Mouse (Mus musculus) limb, embryonic 13.5 days (tissue): Measurements from ENCODE around the gene C1qb. TPM values are rescaled to one million over a fixed set of nuclear protein-coding genes. Genes with fewer than 3 reads are reported as not detected.

Source experiments
- ATAC-seq: fragments of 200-750 bp; cut with Nextera tagmentation; 2 replicates; pipeline ENCODE4 v1.8.0; 2017; ENCODE audit warnings: low read depth, moderate number of reproducible peaks, moderate TSS enrichment; ENCODE audit not compliant: low FRiP score
- H3K27ac ChIP-seq: fragments of 300-500 bp; sonication (generic); 2 replicates; pipeline ENCODE4 v1.5.1; 2015; ENCODE audit warnings: inconsistent platforms, mild to moderate bottlenecking, moderate library complexity
- H3K27me3 ChIP-seq: fragments of 300-500 bp; sonication (generic); 2 replicates; pipeline ENCODE4 v1.6.1; 2015; ENCODE audit warnings: mild to moderate bottlenecking, inconsistent platforms
- H3K36me3 ChIP-seq: fragments of 300-500 bp; sonication (generic); 2 replicates; pipeline ENCODE4 v1.6.1; 2015; ENCODE audit warnings: inconsistent platforms, mild to moderate bottlenecking, moderate library complexity
- H3K4me1 ChIP-seq: fragments of 300-500 bp; sonication (generic); 2 replicates; pipeline ENCODE4 v1.6.1; 2015; ENCODE audit warnings: inconsistent platforms
- H3K4me2 ChIP-seq: fragments of 300-500 bp; sonication (generic); replicated peaks from 2 replicates; pipeline ENCODE4 v1.6.1; 2015; ENCODE audit warnings: inconsistent platforms, mild to moderate bottlenecking, moderate library complexity
- H3K4me3 ChIP-seq: fragments of 300-500 bp; sonication (generic); 2 replicates; pipeline ENCODE4 v1.5.1; 2015; ENCODE audit warnings: moderate library complexity, mild to moderate bottlenecking, inconsistent platforms
- H3K9ac ChIP-seq: fragments of 300-500 bp; sonication (generic); 2 replicates; pipeline ENCODE4 v1.6.1; 2015; ENCODE audit warnings: mild to moderate bottlenecking, inconsistent platforms
- H3K9me3 ChIP-seq: fragments of 300-500 bp; sonication (generic); 2 replicates; pipeline ENCODE4 v1.6.1; 2016; ENCODE audit warnings: inconsistent platforms
- WGBS: fragments of 180-500 bp; shearing (Covaris S2); methylation state at CpG from one replicate; pipeline ENCODE4 v1.1.7; 2015; 5-methylcytosine and 5-hydroxymethylcytosine counted together
- polyA plus RNA-seq: library from polyadenylated mRNA; unstranded; fragments of >200 nt; fragmentation: Nextera tagmentation; extraction: Ambion mirVana; gene quantifications from 2 replicates; pipeline ENCODE4 v1.2.1, GENCODE M21; 2015

C1qb gene
- polyA plus RNA-seq: 39.7 and 41.0 TPM in 2 replicates

DNA sequence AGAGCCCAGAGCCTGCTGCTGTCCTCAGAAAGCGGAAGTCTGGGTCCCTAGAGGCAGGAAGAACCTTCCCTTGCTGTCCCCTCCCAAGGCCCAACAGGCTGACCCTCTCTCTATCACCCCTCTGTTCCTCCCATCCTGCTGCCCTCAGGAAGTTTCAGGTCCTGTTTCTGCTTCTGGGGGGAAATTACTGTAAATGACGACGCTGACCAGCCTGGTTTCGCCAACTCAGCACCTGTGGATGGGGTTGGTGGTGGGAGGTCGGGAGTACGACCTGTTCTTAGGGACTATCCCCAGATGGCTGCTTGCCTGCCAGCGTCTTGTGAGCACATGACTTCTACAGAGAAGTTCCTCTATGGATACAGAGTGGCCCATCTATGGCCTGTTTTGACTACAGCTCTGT is at the start of gene C1qb:
TSS of gene C1qb (minus strand) at position 87 of the 400 bp plus-strand sequence.
- H3K36me3 ChIP-seq: no peaks in the 10 kb centered on the region
- no peak within 1 kb of the TSS for H3K27ac ChIP-seq
- no peaks in the 10 kb centered on the region for H3K4me1 ChIP-seq
- no peak for ATAC-seq
- H3K9me3 ChIP-seq: no peaks in the 10 kb centered on the region
- H3K9ac ChIP-seq: no peak within 1 kb of the TSS
- peaks cover 11% of the 10 kb centered on the region; the same call in 1 of the 2 replicates for H3K27me3 ChIP-seq
- no peak within 1 kb of the TSS for H3K4me3 ChIP-seq
- WGBS: 61% methylated on average over 7 of the region's 7 CpGs
- H3K4me2 ChIP-seq: no peak within 1 kb of the TSS

DNA sequence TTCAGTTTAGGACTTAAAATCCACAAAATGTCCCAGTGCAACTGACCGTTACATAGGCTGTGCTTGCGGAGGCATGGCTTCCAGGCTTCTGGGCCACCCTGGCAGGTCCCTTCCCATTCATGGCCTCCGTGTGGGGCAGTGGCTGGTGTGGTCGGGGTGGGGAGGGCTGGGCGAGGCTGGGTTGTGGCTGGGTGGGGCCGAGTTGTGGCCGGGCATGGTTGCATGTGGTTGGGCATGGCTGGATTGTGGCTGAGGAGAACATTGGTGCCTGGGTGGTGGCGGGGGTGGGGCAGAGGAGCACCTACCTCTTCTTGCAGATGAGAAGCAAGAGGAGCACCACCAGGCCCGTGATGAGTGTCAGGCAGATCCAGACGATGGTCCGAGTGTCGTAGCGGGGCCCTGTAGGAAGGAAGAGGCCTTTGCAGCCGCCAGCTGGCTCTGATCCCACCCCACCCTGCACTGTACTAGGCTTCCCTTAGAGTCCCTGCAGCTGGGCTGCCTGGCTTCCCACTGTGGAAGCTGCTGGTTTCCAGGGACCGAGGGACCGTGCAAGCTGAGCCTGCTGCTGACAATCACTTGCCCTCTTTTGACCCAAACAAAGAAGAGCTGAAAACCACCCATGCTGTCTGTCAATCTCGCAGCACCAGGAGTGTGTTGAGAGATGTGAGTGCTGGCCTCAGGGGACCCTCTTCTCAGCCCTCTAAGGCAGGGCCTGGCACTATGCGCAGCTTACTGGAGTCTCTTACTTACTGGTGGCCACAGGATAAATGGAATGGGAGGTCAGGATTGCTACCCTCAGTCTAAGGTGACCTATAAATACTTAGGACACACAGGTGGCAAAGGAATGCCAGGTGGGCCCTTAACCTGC is 49.0 kb upstream of the C1qb start:
- Histone ChIP-seq H3K27me3 (peaks cover under 1% of the 10 kb centered on the region; the same call in 1 of the 2 replicates), H3K9ac (no peak overlapping the region)
- no peak for ATAC-seq

DNA sequence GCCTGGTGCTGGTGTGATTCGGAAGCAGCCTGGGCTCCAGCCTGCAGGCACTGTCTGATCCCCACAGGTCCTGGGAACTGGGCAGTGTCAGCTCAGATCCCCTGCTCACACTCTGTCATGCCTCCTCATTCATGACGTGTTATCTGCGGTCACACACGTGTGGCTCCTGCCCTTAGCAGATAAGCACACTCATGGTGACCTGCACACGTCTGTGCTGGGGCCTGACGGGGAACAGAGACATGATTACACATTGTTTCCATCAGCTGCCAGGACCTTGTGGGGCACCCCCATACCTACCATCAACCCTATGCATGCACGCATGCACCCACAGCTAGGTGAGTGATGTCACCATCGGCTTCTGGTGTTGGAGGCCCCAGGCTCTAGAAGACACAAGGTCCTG is 44.5 kb upstream of the C1qb start:
- H3K9me3 ChIP-seq: no peaks in the 10 kb centered on the region
- peaks cover 18% of the 10 kb centered on the region for H3K27me3 ChIP-seq
- no peak overlapping the region for H3K4me2 ChIP-seq
- WGBS: 87% methylated on average over 8 of the region's 8 CpGs
- no peaks in the 10 kb centered on the region for H3K4me1 ChIP-seq
- ATAC-seq: no peak
- H3K4me3 ChIP-seq: no peak overlapping the region
- no peak overlapping the region for H3K27ac ChIP-seq
- H3K9ac ChIP-seq: no peak overlapping the region
- H3K36me3 ChIP-seq: no peaks in the 10 kb centered on the region

More for the DNA sequence above, 49.0 kb upstream of the C1qb start:
- no peaks in the 10 kb centered on the region for H3K4me1 ChIP-seq
- no peak overlapping the region for H3K4me3 ChIP-seq
- no peak overlapping the region for H3K4me2 ChIP-seq
- H3K9me3 ChIP-seq: no peaks in the 10 kb centered on the region
- WGBS: 62% methylated on average over 17 of the region's 18 CpGs
- H3K27ac ChIP-seq: no peak overlapping the region
- no peaks in the 10 kb centered on the region for H3K36me3 ChIP-seq

DNA sequence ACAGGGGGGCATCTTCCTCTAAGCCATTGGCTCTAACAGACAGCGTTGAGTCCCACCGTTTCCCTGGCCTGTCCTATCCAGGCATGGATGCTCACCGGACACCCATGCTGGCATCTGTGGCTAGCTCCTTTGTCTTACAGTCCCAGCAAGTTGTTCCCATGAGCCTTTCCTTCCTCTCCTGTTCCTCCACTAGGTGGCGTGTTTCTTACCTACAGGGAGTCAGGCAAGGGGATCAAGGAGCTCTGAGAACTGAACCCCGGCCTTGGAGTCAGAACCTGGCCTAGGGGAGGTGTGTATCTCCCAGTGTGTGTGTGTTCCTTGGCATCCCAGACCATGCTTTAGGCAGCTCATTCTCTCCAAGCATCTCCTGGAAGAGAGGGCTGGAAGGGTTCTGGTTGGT is 42.9 kb upstream of the C1qb start:
- H3K4me3 ChIP-seq: no peak overlapping the region
- no peaks in the 10 kb centered on the region for H3K36me3 ChIP-seq
- no peak overlapping the region for H3K4me2 ChIP-seq
- no peak overlapping the region for H3K9ac ChIP-seq
- no peak overlapping the region for H3K27ac ChIP-seq
- no peaks in the 10 kb centered on the region for H3K4me1 ChIP-seq
- 14% methylated on average over 5 of the region's 5 CpGs for WGBS
- no peaks in the 10 kb centered on the region for H3K9me3 ChIP-seq
- ATAC-seq: no peak
- H3K27me3 ChIP-seq: peaks cover 25% of the 10 kb centered on the region

DNA sequence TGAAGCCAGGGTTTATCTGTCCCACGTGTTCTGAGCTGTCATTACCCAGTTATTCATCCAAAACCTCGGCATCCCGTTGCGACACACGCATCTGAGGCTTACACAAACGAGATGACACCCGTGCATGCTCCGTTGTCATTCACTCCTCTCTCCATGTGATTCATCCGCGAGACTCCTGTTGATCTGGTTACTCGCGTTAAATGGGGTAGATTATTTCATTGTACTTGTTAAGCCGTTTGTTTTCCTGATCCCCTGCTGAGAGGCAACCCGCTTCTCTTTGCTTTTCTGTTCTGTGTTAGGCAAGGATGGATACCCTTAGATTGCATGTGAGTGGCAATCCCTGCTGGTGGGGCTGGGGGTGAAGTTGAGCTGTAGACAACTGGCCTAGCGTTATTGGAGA is 39.8 kb upstream of the C1qb start:
- Histone ChIP-seq H3K9me3 (no peaks in the 10 kb centered on the region), H3K9ac (no peak overlapping the region), H3K4me2 (no peak overlapping the region), H3K4me1 (no peaks in the 10 kb centered on the region), H3K27me3 (peaks cover 25% of the 10 kb centered on the region), H3K36me3 (no peaks in the 10 kb centered on the region), H3K27ac (no peak overlapping the region), H3K4me3 (no peak overlapping the region)
- no peak for ATAC-seq
- 25% methylated on average over 15 of the region's 15 CpGs for WGBS

DNA sequence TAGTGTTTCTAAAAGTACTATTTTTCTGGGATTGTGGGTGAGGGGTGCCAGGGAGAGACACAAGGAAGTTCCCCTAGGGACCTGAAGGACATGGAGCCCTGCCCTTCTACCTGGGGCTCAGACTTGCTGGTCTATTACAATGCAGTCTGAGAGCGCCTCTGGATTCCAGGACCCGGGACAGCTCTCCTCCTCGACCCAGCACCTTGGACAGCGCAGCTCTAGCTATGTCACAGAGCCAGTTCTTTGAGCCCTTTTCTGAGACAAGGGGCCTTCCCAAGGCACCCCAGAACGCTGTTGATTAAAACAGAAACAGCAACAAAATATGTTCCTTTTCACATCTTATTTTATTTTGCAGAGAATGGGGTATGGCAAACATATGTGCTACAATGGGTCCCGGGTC is 38.5 kb upstream of the C1qb start:
- Histone ChIP-seq H3K4me1 (no peaks in the 10 kb centered on the region), H3K9me3 (no peaks in the 10 kb centered on the region), H3K36me3 (no peaks in the 10 kb centered on the region), H3K27ac (no peak overlapping the region), H3K27me3 (peaks cover 31% of the 10 kb centered on the region), H3K9ac (no peak overlapping the region), H3K4me2 (no peak overlapping the region), H3K4me3 (no peak overlapping the region)
- 5% methylated on average over 6 of the region's 6 CpGs for WGBS
- no peak for ATAC-seq

DNA sequence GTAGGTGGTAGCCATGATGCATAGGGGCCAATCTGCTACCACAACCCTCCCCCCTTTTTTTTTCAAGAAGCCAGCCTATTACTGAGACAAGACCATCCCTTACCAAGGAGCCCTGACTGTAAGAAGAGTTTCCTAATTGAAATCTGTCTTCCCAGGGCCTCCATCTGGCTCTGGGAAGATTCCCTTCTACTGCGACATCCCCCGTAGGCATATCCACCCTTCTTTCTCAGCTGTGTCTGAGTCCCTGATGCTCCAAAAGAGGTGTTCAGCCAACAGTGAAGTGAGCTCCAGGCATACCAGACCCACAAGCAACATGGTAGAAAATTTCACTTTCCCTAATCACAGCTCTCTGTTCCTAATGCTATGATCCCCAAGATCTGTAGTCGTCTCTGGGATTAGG is 33.5 kb upstream of the C1qb start:
- no peak overlapping the region for H3K4me3 ChIP-seq
- H3K4me2 ChIP-seq: no peak overlapping the region
- no peaks in the 10 kb centered on the region for H3K9me3 ChIP-seq
- no peaks in the 10 kb centered on the region for H3K4me1 ChIP-seq
- no peak overlapping the region for H3K27ac ChIP-seq
- peaks cover 29% of the 10 kb centered on the region for H3K27me3 ChIP-seq
- H3K36me3 ChIP-seq: no peaks in the 10 kb centered on the region
- ATAC-seq: no peak
- 73% methylated on average over 3 of the region's 3 CpGs for WGBS
- H3K9ac ChIP-seq: no peak overlapping the region

DNA sequence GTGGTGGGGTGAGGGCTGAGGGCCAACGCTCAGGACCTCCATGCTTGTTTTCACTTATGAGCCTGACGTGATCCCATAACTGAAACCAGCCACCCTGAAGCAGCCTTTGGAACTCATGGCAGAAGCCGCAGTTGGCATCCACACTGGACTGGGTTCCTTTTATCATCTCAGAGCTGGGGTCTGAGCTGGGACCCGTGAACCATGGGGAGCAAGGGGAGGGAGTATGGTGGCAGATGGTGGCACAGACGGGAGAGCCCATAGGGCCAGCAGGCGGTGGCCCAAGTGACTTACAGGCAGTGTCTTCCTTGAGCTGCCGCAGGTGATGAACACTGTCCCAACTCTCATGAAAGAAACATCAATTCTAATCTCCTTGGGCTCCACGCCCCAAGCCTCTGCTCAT is 32.8 kb upstream of the C1qb start:
- no peaks in the 10 kb centered on the region for H3K4me1 ChIP-seq
- H3K27me3 ChIP-seq: peaks cover 33% of the 10 kb centered on the region
- no peaks in the 10 kb centered on the region for H3K36me3 ChIP-seq
- no peak for ATAC-seq
- no peaks in the 10 kb centered on the region for H3K9me3 ChIP-seq
- 84% methylated on average over 8 of the region's 8 CpGs for WGBS
- H3K4me2 ChIP-seq: no peak overlapping the region
- H3K27ac ChIP-seq: no peak overlapping the region
- H3K4me3 ChIP-seq: no peak overlapping the region
- no peak overlapping the region for H3K9ac ChIP-seq

DNA sequence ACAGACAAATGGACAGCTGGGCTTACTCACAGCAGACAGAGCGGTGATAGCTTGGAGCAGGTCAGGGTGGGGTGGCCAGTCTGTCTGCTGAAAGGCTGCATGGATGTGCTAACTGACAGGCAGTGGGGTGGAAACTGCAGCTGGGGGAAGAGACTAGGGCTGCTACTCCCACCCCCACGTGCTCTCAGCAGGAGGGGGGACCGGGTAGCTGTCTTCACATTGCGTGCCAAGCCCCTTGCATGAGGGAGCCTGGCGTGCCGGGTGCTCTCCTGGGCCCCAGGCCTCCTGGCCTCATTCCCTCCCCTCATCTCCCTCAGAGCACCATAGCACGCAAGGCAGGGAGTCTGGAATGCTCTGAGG is 31.2 kb upstream of the C1qb start:
- Histone ChIP-seq H3K27ac (no peak overlapping the region), H3K9me3 (no peaks in the 10 kb centered on the region), H3K4me2 (no peak overlapping the region), H3K4me3 (no peak overlapping the region), H3K27me3 (peaks cover 49% of the 10 kb centered on the region), H3K36me3 (no peaks in the 10 kb centered on the region), H3K9ac (no peak overlapping the region), H3K4me1 (no peaks in the 10 kb centered on the region)
- WGBS: 37% methylated on average over 7 of the region's 7 CpGs
- no peak for ATAC-seq

DNA sequence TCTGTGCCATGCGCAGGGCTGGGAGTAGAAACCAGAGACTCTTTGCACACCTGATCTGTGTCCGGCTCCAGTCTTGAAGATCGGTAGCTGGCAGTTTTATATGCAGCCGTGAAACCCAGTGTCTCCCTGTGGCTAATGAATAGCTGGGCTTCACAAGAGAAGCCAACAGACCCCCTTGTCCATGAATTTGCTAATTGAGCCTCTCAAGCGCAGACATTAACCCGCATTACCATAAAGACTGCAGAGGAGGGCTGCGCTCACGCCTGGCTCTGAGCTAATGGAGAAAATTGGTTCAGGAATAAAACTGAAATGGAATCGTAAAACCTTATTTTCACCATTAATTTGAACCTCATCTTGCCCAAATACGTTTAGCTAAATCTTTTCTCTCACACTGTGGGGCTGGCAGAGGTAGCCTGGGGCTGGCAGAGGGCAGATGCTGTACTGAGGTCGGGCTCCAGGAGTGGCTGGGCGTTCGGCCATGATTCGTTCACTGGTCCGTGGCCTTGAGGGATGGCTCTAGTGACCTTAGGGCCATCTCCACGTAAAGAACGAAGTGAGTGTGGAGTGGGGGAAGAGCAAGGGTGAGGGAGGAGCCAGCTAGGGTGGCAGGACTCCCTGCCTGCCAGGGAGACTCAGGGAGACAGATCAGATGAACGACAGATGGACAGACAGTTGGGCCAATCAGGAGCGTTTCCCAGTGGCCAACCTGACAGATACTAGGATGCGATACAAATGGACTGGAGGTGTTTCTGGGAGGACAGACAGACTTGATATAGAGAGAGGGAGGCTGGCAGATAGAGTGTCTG is 30.6 kb upstream of the C1qb start:
- Histone ChIP-seq H3K4me1 (0 out of 2 replicates have a peak, but pooled peaks cover 2% of the 10 kb centered on the region), H3K4me2 (no peak overlapping the region), H3K27ac (no peak overlapping the region), H3K36me3 (no peaks in the 10 kb centered on the region), H3K27me3 (peaks cover 55% of the 10 kb centered on the region), H3K9ac (no peak overlapping the region), H3K4me3 (no peak overlapping the region), H3K9me3 (no peaks in the 10 kb centered on the region)
- no peak for ATAC-seq
- 50% methylated on average over 20 of the region's 20 CpGs for WGBS

DNA sequence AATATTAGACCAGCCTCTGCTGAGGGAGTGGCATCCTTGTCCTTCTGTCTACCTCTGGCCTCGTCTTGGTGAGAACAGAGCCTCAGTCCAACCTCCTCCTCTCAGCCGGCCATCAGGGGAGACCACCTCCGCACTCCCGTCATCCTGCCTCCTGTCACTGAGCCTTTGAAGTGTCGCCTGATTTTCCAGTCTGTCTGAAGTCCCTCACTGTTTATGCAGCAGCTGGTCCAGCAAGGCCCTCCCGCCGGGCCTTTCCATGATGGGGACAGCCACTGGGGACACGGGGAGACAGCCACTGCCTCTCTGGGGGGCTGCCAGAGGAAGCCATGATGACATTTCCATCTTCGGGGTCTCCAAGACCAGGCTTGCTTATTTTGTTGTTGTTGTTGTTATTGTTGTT is 26.9 kb upstream of the C1qb start:
- no peaks in the 10 kb centered on the region for H3K9me3 ChIP-seq
- H3K36me3 ChIP-seq: no peaks in the 10 kb centered on the region
- WGBS: 12% methylated on average over 9 of the region's 9 CpGs
- H3K27me3 ChIP-seq: peaks cover 77% of the 10 kb centered on the region
- no peak overlapping the region for H3K27ac ChIP-seq
- 0 out of 2 replicates have a peak, but pooled peaks cover 5% of the 10 kb centered on the region for H3K4me1 ChIP-seq
- no peak overlapping the region for H3K4me3 ChIP-seq
- no peak overlapping the region for H3K4me2 ChIP-seq
- H3K9ac ChIP-seq: no peak overlapping the region
- no peak for ATAC-seq

DNA sequence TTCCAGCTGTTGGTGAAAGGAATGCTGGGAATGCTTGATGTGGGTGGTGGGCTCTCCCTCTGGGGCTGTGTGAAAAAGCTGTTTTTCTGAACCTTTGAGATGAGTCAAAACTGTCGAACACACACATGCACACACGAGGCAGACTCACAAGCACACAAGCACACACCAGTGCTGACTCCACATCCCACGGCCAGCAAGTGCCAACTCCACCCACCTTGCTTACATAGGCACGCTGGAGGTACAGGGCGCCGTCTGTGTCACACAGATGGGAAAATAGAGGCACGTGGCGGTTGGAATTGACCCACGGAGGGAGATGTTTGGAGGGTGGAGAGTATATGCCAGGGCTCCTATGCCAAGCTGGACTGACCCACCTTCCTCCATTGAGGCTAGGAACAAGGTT is 25.8 kb upstream of the C1qb start:
- peaks cover 80% of the 10 kb centered on the region for H3K27me3 ChIP-seq
- H3K4me2 ChIP-seq: no peak overlapping the region
- no peak overlapping the region for H3K9ac ChIP-seq
- no peak overlapping the region for H3K27ac ChIP-seq
- no peaks in the 10 kb centered on the region for H3K9me3 ChIP-seq
- H3K36me3 ChIP-seq: no peaks in the 10 kb centered on the region
- WGBS: 35% methylated on average over 9 of the region's 9 CpGs
- H3K4me3 ChIP-seq: no peak overlapping the region
- H3K4me1 ChIP-seq: 0 out of 2 replicates have a peak, but pooled peaks cover 5% of the 10 kb centered on the region
- no peak for ATAC-seq
